Mouse (Mus musculus): ENCODE data around the gene Cc2d2b. TPM values are rescaled to one million over a fixed set of nuclear protein-coding genes. Genes with fewer than 3 reads are reported as not detected.

Gene Cc2d2b
- polyA plus RNA-seq, 1 experiment from 2014 or later = 0.55 TPM

DNA sequence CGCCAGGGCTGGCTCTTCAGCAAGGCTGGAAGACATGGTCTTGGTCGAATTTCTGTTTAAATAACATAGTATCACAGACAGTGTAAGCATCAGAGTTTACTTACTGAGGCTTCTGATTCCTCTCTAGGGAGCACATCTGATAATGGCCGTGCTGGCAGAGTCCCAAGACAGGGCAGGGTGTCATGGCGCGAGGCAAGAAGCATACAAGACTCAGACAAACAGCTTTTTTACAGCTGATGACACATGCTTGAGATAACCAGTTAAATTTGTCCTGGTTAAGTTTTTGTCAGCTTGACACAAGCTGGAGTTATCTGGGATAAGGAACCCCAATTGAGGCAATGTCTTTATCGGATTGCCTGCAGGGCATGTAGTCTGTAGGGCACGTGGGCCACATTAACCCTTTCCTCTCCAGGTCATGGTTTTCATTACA, 20.8 kb downstream of the Cc2d2b start:
- Histone ChIP-seq H3K27ac (no peak overlapping the region), H3K36me3 (no peaks in the 10 kb centered on the region), H3K4me3 (no peak overlapping the region), H3K27me3 (ENCODE audit: insufficient read depth, poor library complexity, severe bottlenecking) (no peaks in the 10 kb centered on the region), H3K4me1 (replicated peaks) (no peaks in the 10 kb centered on the region), H3K9me3 (no peaks in the 10 kb centered on the region)
- DNase-seq (ENCODE audit: low spot score) = no peak
- 65% methylated on average over 7 of the region's 7 CpGs for WGBS

DNA sequence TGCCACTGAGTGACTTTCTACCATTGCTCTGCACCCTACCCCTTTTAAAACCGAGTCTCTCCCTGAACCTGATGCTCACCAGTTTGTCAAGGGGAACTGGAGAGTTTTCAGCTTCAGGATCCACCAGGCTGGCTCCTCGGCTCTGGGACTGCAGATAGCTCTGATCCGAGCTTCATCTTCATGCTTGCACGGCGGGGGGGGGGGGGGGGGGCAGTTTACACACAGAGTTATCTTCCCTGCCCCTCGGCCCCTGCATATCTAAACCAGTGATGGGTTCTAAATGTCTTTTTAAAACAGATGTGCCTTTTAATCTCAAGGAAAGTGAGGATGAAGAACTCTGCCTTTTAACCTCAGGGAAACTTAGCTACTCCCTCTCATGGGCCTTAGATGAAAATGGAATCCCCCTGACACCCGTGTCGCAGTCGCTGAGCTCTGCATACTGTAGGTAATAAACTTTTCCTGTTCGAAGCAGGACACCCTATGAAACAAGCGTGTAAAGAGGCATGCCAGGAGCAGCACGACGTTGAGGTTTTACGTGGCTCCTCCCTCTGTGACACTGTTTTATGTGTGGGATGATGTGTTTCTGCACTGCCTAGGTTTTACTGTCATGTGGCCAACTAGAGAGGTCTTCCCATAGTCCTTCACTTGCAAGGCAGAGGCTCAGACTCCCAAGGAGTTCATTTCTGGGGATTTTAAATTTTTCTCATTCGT, 39.6 kb downstream of the Cc2d2b start:
- no peak for DNase-seq (ENCODE audit: low spot score)
- H3K4me1 ChIP-seq (replicated peaks) = no peaks in the 10 kb centered on the region
- 76% methylated on average over 15 of the region's 15 CpGs for WGBS

DNA sequence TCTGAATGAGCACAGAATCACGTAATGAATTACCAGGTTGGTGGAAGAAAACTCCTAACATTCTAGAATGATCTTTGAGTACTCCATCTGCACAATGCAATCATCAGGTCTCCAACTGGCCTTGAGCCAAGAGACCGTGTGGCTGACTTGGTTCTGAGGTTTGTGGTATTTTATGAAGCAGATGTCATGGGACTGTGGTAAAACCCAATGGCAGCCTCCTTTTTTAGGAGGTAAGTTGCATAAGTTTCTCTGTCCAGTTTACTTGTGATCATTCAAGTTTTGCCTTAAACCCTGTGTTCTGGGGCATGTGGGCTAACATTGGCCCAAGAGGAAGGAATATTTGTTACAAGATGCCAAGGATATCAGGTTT, 40.1 kb downstream of the Cc2d2b start:
- 90% methylated on average over 2 of the region's 2 CpGs for WGBS
- Histone ChIP-seq H3K36me3 (no peaks in the 10 kb centered on the region), H3K4me1 (replicated peaks) (no peaks in the 10 kb centered on the region), H3K4me3 (no peak overlapping the region), H3K9me3 (no peaks in the 10 kb centered on the region), H3K27me3 (ENCODE audit: insufficient read depth, poor library complexity, severe bottlenecking) (no peaks in the 10 kb centered on the region), H3K27ac (no peak overlapping the region)
- DNase-seq (ENCODE audit: low spot score) = no peak

More for the DNA sequence above, 39.6 kb downstream of the Cc2d2b start:
- no peak overlapping the region for H3K27ac ChIP-seq
- H3K36me3 ChIP-seq = no peaks in the 10 kb centered on the region
- no peaks in the 10 kb centered on the region for H3K9me3 ChIP-seq
- H3K4me3 ChIP-seq = no peak overlapping the region
- no peaks in the 10 kb centered on the region for H3K27me3 ChIP-seq (ENCODE audit: insufficient read depth, poor library complexity, severe bottlenecking)

DNA sequence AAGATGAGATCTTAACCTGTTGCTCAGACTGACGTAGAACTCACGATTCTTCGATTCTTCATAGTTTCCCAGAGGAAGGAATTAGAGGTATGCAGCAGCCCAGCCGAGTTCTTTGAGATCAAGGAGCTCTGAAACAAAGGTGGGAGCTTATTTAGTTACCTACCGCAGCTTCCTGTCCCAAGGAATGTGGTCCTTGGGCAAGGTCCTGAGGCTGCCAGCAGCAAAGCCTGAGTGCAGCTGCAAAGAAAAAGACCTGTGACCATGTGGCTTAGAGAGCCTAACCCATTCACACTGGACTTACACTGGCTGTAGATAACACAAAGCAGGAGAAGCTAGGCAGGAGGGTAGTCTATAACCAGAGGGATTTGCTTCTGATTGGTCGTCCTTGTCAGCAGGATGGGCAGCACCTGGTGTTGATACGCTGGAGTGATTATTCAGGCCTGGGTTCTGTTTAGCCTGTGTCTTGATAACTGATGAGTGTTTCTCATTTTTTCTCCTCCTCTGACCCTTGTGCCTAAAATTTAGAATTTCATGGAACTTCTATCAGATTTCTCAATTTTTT, 56.7 kb downstream of the Cc2d2b start:
- no peak for DNase-seq (ENCODE audit: low spot score)
- no peak overlapping the region for H3K4me3 ChIP-seq
- H3K36me3 ChIP-seq = no peaks in the 10 kb centered on the region
- no peaks in the 10 kb centered on the region for H3K27me3 ChIP-seq (ENCODE audit: insufficient read depth, poor library complexity, severe bottlenecking)
- no peaks in the 10 kb centered on the region for H3K9me3 ChIP-seq
- no peak overlapping the region for H3K27ac ChIP-seq
- 40% methylated on average over 7 of the region's 7 CpGs for WGBS
- 0 out of 2 replicates have a peak, but pooled peaks cover 4% of the 10 kb centered on the region for H3K4me1 ChIP-seq (replicated peaks)

DNA sequence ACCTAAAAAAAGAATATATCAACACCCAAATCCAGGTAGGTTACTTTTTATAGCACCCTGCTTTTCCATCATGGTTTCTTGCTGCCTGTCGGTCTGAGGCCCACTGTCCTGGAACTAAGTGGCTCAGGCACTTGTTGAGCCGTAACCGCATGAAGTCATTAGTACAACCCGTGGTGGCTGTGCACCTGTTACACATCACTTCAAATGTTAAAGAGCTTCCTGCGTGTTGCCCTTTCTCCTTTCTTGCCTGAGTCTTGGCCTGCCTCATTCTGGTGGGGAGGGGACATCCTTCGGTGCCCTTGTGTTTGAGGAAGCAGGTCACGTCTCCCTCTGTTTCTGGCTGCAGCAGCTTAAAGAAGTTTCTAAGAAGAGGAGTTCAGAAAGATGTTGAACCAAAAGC, 61.3 kb downstream of the Cc2d2b start:
- H3K4me3 ChIP-seq = no peak overlapping the region
- no peaks in the 10 kb centered on the region for H3K36me3 ChIP-seq
- H3K27me3 ChIP-seq (ENCODE audit: insufficient read depth, poor library complexity, severe bottlenecking) = no peaks in the 10 kb centered on the region
- no peak for DNase-seq (ENCODE audit: low spot score)
- 0 out of 2 replicates have a peak, but pooled peaks cover 4% of the 10 kb centered on the region for H3K4me1 ChIP-seq (replicated peaks)
- WGBS = 76% methylated on average over 7 of the region's 7 CpGs
- no peaks in the 10 kb centered on the region for H3K9me3 ChIP-seq
- no peak overlapping the region for H3K27ac ChIP-seq

DNA sequence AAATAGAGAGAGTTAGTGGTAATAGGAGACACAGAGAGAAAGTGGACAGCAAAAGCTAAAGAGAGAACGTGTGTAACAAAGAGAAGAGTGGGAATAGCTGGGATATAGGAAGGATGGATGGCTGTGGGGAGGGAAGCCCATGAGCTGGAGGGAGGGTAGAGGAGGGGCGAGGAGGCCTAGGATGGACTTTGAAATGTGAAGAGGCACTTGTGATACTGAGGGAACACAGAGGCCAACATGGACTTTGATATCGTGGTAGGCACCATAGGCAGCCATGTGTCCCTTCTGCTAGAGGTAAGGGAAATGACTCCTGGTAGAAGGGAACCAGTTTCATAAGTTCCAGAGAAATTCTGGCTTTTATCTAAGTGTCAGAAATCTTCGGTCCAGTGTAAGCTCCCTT, 63.3 kb downstream of the Cc2d2b start:
- no peak overlapping the region for H3K4me3 ChIP-seq
- no peaks in the 10 kb centered on the region for H3K36me3 ChIP-seq
- 83% methylated on average over 4 of the region's 4 CpGs for WGBS

DNA sequence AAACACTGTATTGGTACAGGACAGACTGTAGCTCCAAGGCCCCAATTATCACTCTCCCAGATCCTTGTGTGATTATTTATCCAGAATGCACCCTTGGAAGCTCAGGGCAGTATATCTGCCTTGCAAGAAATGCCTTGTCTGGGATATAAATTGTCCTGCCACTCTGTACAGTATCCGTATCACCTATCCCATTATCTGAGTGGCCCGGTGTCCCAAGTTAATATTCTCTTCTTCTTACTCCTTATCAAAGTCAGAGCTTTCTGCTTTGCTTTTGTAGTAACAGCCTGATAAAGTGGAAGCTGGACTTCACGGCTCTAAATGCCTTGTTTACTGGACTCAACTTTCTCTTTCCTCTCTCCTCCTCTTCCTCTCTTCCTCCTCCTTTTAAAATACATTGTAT, 64.2 kb downstream of the Cc2d2b start:
- 87% methylated on average over 3 of the region's 3 CpGs for WGBS

More for the DNA sequence above, 63.3 kb downstream of the Cc2d2b start:
- Histone ChIP-seq H3K9me3 (no peaks in the 10 kb centered on the region), H3K4me1 (replicated peaks) (no peaks in the 10 kb centered on the region), H3K27me3 (ENCODE audit: insufficient read depth, poor library complexity, severe bottlenecking) (no peaks in the 10 kb centered on the region), H3K27ac (no peak overlapping the region)
- DNase-seq (ENCODE audit: low spot score) = no peak

DNA sequence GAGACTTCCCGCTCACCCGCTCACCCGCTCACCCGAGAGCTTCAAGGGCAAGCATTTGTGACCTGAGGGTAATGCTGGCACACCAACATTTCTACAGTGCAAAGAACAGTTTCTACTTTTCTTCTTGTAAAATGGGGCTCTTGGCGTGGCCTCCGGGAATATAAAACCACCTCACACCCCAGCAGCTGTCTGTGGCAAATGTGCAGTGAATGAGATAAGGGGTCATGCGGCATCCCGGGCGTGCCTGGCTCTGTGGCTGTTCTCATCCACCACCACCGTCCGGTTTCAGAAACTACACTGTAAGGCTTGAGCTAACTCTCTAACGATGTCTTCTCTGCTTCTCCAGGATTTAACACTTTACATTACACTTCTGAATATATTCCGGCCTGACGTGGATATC, 64.8 kb downstream of the Cc2d2b start:
- Histone ChIP-seq H3K36me3 (no peaks in the 10 kb centered on the region), H3K4me1 (replicated peaks) (no peaks in the 10 kb centered on the region), H3K4me3 (no peak overlapping the region), H3K27me3 (ENCODE audit: insufficient read depth, poor library complexity, severe bottlenecking) (no peaks in the 10 kb centered on the region), H3K9me3 (no peaks in the 10 kb centered on the region), H3K27ac (no peak overlapping the region)
- no peak for DNase-seq (ENCODE audit: low spot score)
- WGBS = 83% methylated on average over 14 of the region's 14 CpGs

More for the DNA sequence above, 64.2 kb downstream of the Cc2d2b start:
- Histone ChIP-seq H3K4me3 (no peak overlapping the region), H3K4me1 (replicated peaks) (no peaks in the 10 kb centered on the region), H3K36me3 (no peaks in the 10 kb centered on the region), H3K27ac (no peak overlapping the region), H3K9me3 (no peaks in the 10 kb centered on the region), H3K27me3 (ENCODE audit: insufficient read depth, poor library complexity, severe bottlenecking) (no peaks in the 10 kb centered on the region)
- DNase-seq (ENCODE audit: low spot score) = no peak

DNA sequence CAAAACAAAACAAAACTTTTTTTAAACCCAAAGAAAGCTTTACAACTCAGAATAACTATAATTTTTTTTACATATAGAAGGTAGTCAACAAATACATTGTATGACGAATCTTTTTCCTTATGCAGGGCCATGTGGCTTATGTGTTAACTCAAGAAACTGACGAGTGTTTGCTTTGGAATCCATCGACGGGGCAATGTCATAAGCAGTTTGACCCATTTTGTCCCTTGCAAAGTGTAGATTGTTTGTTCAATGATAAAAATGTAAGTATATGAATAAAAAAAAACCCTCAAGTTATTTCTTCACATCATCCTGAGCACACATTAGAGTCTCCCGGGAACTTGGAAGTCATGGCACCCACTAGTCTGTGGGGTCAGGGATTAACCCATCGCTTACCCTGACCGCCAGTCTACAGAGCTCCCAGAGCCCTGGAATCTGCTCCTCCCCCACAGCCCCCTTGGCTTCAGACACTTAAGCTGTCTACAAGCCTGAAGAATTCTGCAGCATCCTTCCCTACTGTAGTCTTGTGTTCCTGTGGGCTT, 67.2 kb downstream of the Cc2d2b start:
- Histone ChIP-seq H3K9me3 (no peaks in the 10 kb centered on the region), H3K27ac (no peak overlapping the region), H3K27me3 (ENCODE audit: insufficient read depth, poor library complexity, severe bottlenecking) (no peaks in the 10 kb centered on the region), H3K36me3 (no peaks in the 10 kb centered on the region), H3K4me3 (no peak overlapping the region), H3K4me1 (replicated peaks) (no peaks in the 10 kb centered on the region)
- no peak for DNase-seq (ENCODE audit: low spot score)
- 88% methylated on average over 7 of the region's 7 CpGs for WGBS

DNA sequence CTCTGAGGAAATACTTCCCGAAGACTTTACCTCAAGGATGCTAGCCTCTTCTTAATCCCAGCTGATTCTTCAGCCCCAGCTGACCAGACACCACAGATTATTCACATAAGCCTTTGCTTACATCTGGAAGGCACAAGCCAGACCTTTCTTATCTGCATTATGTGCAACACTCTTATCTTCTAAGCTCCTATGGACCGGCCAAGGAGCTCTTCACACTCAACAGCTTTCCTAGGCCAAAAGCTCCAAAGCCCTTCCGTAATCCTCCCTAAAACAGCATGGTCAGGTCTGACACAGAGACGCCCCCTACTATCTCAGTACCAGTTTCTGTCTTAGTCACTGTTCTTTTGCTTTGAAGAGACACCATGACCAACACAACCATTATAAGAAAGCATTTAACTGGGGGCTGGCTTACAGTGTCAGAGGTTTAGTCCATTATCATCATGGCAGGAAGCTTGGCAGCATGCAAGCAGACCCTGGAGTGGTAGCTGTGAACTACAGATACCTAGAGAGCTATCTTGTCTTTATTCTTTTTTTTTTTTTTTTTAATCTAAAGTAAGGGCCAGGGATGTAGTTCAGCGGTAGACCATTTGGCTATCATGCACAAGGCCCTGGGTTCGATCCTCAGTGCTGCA, 69.5 kb downstream of the Cc2d2b start:
- Histone ChIP-seq H3K36me3 (no peaks in the 10 kb centered on the region), H3K9me3 (no peaks in the 10 kb centered on the region), H3K27ac (no peak overlapping the region), H3K27me3 (ENCODE audit: insufficient read depth, poor library complexity, severe bottlenecking) (no peaks in the 10 kb centered on the region), H3K4me1 (replicated peaks) (no peaks in the 10 kb centered on the region), H3K4me3 (no peak overlapping the region)
- DNase-seq (ENCODE audit: low spot score) = no peak
- WGBS = 90% methylated on average over 6 of the region's 6 CpGs

DNA sequence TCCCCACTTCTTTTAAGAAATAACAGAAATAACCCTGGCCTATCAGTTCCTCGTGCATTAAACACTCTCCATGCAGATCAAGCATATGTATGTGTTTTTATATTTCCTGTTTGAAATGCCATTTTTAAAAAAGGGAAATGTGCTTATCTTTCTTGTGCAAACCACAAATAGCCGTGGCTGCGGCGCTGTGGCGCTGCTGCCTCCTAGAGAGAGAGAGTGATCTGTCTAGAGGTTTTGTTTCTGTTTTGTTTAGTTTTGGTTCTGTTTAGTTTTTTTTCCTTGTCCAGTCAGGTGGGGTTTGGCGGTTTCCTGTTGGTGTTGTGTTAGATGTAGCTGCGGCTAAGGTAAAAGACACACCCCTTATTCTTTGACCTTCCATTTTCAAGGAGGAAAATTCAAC, 70.2 kb downstream of the Cc2d2b start:
- H3K36me3 ChIP-seq = no peaks in the 10 kb centered on the region
- 82% methylated on average over 7 of the region's 7 CpGs for WGBS

DNA sequence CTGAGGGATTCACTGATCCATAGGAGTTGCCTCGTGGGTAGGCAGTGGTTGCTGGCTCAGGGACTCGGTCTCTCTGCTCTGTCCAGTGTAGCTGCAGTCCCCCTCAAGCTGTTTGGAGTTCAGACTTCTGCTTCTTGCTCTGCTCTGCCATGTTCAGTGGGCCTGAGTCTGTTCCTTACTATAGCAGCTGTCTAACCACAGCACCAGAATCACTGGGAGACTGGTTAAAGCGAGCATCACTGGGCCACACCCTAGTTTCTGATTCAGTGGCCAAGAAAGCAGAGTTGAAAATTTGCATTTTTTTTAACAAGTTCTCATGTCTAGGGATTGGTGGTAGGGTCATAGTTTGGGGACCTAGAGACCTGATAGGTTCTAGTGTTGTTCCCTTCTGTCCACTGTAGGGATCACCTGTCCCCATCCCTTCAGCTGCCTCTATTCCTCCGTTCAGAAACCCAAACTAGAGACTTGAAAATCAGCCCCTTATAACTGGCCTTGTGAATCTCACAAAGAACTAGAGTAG, 72.8 kb downstream of the Cc2d2b start:
- DNase-seq (ENCODE audit: low spot score) = no peak
- 83% methylated on average over 4 of the region's 4 CpGs for WGBS
- Histone ChIP-seq H3K9me3 (no peaks in the 10 kb centered on the region), H3K4me3 (no peak overlapping the region), H3K36me3 (no peaks in the 10 kb centered on the region), H3K4me1 (replicated peaks) (no peaks in the 10 kb centered on the region), H3K27ac (no peak overlapping the region), H3K27me3 (ENCODE audit: insufficient read depth, poor library complexity, severe bottlenecking) (no peaks in the 10 kb centered on the region)

More for the DNA sequence above, 70.2 kb downstream of the Cc2d2b start:
- Histone ChIP-seq H3K4me1 (replicated peaks) (no peaks in the 10 kb centered on the region), H3K9me3 (no peaks in the 10 kb centered on the region), H3K27me3 (ENCODE audit: insufficient read depth, poor library complexity, severe bottlenecking) (no peaks in the 10 kb centered on the region), H3K4me3 (no peak overlapping the region), H3K27ac (no peak overlapping the region)
- no peak for DNase-seq (ENCODE audit: low spot score)

DNA sequence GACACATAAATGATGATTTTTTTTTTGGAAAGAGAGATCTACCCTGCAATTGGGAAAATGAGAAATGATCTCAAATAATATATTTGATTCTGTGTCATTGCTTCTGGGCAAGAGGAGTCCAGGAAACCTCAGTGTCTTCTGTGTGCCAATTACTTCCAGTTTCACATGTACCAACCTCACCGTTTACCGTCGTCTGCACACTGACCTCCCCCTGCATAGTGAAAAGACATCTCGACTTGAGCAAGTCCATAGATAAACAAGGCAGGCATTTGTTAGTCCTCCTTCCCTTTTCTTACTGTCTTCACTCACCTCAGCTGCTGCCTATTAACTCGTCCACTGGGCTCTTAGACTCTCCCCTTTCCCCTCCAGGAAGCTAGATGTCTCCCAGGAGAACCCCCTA, 77.1 kb downstream of the Cc2d2b start:
- no peaks in the 10 kb centered on the region for H3K36me3 ChIP-seq

More for the DNA sequence above, 77.1 kb downstream of the Cc2d2b start:
- Histone ChIP-seq H3K27me3 (ENCODE audit: insufficient read depth, poor library complexity, severe bottlenecking) (no peaks in the 10 kb centered on the region), H3K27ac (no peak overlapping the region), H3K4me3 (no peak overlapping the region), H3K4me1 (replicated peaks) (peaks cover 5% of the 10 kb centered on the region), H3K9me3 (no peaks in the 10 kb centered on the region)
- no peak for DNase-seq (ENCODE audit: low spot score)
- WGBS = 71% methylated on average over 5 of the region's 5 CpGs
